In the genomic region with DNA sequence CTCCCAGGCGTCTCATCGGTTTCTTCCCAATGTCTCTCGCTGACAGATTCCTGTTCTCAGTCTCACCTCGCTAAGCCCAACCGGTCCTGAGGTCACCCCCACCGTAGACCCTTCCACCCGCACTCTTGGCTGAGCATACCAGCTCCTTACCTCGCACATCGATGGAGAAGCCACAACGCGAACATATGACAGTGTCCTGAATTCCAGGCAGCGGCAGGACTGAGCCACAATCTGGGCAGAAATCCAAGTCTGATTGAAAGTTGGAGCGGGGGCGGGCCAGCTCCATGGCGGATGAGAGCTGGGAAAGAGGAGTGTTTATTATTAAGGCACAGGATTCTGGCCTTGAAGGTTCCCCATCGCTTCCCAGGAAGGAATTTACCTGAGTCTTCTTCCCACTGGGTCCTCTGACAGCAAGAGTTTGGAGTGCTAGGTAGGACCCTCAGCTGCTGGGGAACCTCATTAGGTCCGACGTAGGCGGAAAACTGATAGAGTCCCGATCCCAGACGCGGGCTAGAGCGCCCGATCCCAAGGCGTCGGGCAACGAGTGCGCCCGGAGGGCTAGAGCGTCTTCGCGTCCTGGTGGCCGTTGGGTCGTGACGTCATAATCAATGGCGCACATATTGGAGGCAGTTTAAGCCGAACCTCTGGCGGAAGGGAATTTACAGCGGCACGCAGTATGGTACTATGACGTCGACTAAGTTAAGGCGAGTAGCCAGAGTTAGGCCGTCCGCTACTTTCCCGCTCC, we compare ENCODE assay signal across 8 mouse cellular contexts. TPM values are rescaled to one million over a fixed set of nuclear protein-coding genes. Genes with fewer than 3 reads are reported as not detected.
DNase-seq lines count a peak whose midpoint lies in the region; ATAC-seq lines count a peak whose summit lies in the region.

Znrd1 (minus strand) TSS at position 561 of the 745 bp plus-strand sequence.
Znrd1as (plus strand) TSS at position 594 of the 745 bp plus-strand sequence.

- H3K36me3 ChIP-seq in hindbrain, embryonic 16.5 days (ENCODE audit: control insufficient read depth, insufficient read depth, low read length): no peaks in the 10 kb centered on the region
- peaks cover 22% of the 10 kb centered on the region; the same call in 1 of the 2 replicates for H3K36me3 ChIP-seq in macrophage (ENCODE audit: inconsistent target)

- H3K9ac ChIP-seq in hindbrain, embryonic 16.5 days (ENCODE audit: low read depth, low read length): peak within 1 kb of the TSS; percentile 75

- no peaks in the 10 kb centered on the region for H3K9me3 ChIP-seq in hindbrain, embryonic 16.5 days (ENCODE audit: control insufficient read depth, low read length)

- H3K27me3 ChIP-seq in hindbrain, embryonic 16.5 days (replicated peaks; ENCODE audit: control insufficient read depth, insufficient read depth, low read length): no peaks in the 10 kb centered on the region

- peak; percentile 98 for ATAC-seq in hindbrain, embryonic 16.5 days

- H3K4me2 ChIP-seq in hindbrain, embryonic 16.5 days (ENCODE audit: low read length): peak within 1 kb of the TSS; percentile 88

- peak within 1 kb of the TSS; percentile 78 for H3K27ac ChIP-seq in hindbrain, embryonic 16.5 days (ENCODE audit: low read depth, low read length)
- peak within 1 kb of the TSS; percentile 56 for H3K27ac ChIP-seq in macrophage

- H3K79me2 ChIP-seq in macrophage (ENCODE audit: inconsistent target): peaks cover 9% of the 10 kb centered on the region; the same call in 1 of the 2 replicates

- H3K4me1 ChIP-seq in hindbrain, embryonic 16.5 days (ENCODE audit: control insufficient read depth, insufficient read depth, low read depth, low read length): peaks cover 16% of the 10 kb centered on the region

- H3K4me3 ChIP-seq in hindbrain, embryonic 16.5 days (ENCODE audit: low read length): peak within 1 kb of the TSS; percentile 75
- peak within 1 kb of the TSS; percentile 94 for H3K4me3 ChIP-seq in macrophage (ENCODE audit: inconsistent target)

- peak; percentile 98 for DNase-seq in WW6 (ENCODE audit: low read depth, low spot score)
- peak; percentile 82 to 89 for DNase-seq in cerebellum, postnatal 4 days (ENCODE audit: low spot score in 2 of 2)
- peak; percentile 94 for DNase-seq in gastrocnemius, adult 18-20 months (ENCODE audit: low spot score)
- DNase-seq in left cerebral cortex, adult 18-20 months (ENCODE audit: low spot score in 2 of 2): peak; percentile 94 to 97
- DNase-seq in right cerebral cortex, adult 18-20 months: peak; percentile 98
- peak; percentile 76 for DNase-seq in urinary bladder, postnatal 10 days (ENCODE audit: low spot score)

- WGBS in hindbrain, embryonic 16.5 days: under 1% methylated on average over 46 of the region's 46 CpGs
- 1% methylated on average over 45 of the region's 46 CpGs for WGBS in macrophage (ENCODE audit: missing documents)

RNA-seq across cellular contexts. Expression of gene Znrd1, which starts in this region (rescaled TPM):
- total RNA-seq in gastrocnemius, adult 18-20 months (2021): 10 to 100 TPM; 21.9 to 22.1 TPM
- polyA plus RNA-seq in hindbrain, embryonic 16.5 days (2015; fragmentation: Nextera tagmentation; extraction: Ambion mirVana): 48.8 and 51.7 TPM in 2 replicates
- 10 to 100 TPM; 32.1 to 34.6 TPM for total RNA-seq in left cerebral cortex, adult 18-20 months (2021)
- 10 to 100 TPM in 7 of 26 experiments, 1 to 10 TPM in 19; 1.6 to 15.3 (median 6.3) TPM for total RNA-seq in macrophage (2018; cell fraction: chromatin; rRNA removed)
- 10 to 100 TPM; 13.4 to 31.8 (median 27.7) TPM for total RNA-seq in macrophage (2018; cell fraction: cytosol; rRNA removed)
- 10 to 100 TPM in 19 of 26 experiments, 1 to 10 TPM in 7; 5.6 to 26.7 (median 14.2) TPM for total RNA-seq in macrophage (2018; cell fraction: nucleus; rRNA removed)
- 17.7 to 36.4 TPM (median 32.4 TPM) in 3 replicates for polyA plus RNA-seq in macrophage (2018)

RNA-seq across cellular contexts. Expression of gene Znrd1as, which starts in this region (rescaled TPM):
- 10 to 100 TPM; 26.5 to 26.6 TPM for total RNA-seq in gastrocnemius, adult 18-20 months (2021)
- 4.5 and 5.6 TPM in 2 replicates for polyA plus RNA-seq in hindbrain, embryonic 16.5 days (2015; fragmentation: Nextera tagmentation; extraction: Ambion mirVana)
- 1 to 10 TPM; 5.5 to 6.6 TPM for total RNA-seq in left cerebral cortex, adult 18-20 months (2021)
- 1 to 10 TPM in 18 of 26 experiments, under 1 TPM in 1, not detected in 7; 0.95 to 7.5 (median 2.2) TPM for total RNA-seq in macrophage (2018; cell fraction: chromatin; rRNA removed)
- 1 to 10 TPM; 1.4 to 8.2 (median 4.7) TPM for total RNA-seq in macrophage (2018; cell fraction: cytosol; rRNA removed)
- total RNA-seq in macrophage (2018; cell fraction: nucleus; rRNA removed): 1 to 10 TPM in 22 of 26 experiments, under 1 TPM in 1, not detected in 3; 0.80 to 9.3 (median 2.5) TPM
- 5.5 to 12.4 TPM (median 5.9 TPM) in 3 replicates for polyA plus RNA-seq in macrophage (2018)

Comparison
In these comparisons a context has a peak if more than half of its experiments do, and no peak if none do; other contexts are left out.
1. Peak in every context shown above with its lines: DNase-seq, ATAC-seq, H3K4me3 ChIP-seq and H3K27ac ChIP-seq.